Mouse (Mus musculus): ENCODE data around the gene Tff2.
A peak's percentile ranks its signal among the peaks of the same experiment; 100 is the strongest.

Tff2 gene

GRCm38 (mm10) chr17:31134913-31135312 is 9.2 kb downstream of the Tff2 start:
- no peak for DNase-seq

DNA sequence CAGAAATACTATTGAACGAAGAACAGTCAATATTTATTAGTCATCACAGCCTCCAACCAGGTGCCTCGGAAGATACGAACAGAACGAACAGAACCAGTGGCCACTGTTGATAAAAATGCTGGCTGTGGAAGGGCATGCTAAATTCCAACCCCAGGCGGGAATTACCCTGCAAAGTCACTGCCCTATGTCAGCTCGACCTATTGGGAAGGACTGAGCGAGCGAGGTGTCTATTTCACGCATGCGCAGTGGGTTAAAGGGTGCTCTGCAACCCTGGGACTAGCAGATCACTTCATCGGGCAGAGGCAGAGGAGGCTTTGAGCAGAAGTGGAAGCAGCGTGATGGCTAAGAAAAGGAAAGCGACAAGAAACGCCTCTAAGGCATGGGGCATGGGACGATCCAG is 10.3 kb downstream of the Tff2 start:
- DNase-seq, result peak; percentile 41

- no peak for DNase-seq
These were observed 12.7 kb downstream of the Tff2 start for GRCm38 (mm10) chr17:31131269-31131821.

DNA sequence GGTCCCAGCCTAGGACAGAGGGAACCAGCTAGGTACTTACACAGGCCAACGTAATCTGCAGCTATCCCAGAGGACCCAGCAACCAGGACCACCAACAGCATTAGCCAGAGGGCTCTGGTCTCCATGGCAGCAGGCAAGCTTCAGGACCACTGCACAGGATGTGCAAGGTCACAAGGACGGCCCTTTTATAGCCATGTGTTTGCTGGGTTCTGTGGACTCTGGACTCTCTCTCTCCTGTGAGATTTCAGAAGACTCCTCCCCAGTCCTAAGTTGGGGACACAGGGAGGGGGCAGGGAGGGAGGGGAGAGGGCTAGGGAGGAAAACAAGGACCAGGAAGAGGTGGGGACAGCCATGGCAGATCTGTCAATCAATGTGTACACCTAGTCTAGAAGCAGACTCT is 14.6 kb downstream of the Tff2 start, which contains the start of gene Tff3:
Tff3 (minus strand) TSS at position 195 of the 400 bp plus-strand sequence.
- DNase-seq, result no peak

- no peak for DNase-seq
These were observed 15.3 kb downstream of the Tff2 start for GRCm38 (mm10) chr17:31128708-31129318.

- DNase-seq, result no peak
These were observed 18.4 kb downstream of the Tff2 start for GRCm38 (mm10) chr17:31125548-31126266.

- DNase-seq, result peak; percentile 74
These were observed 22.1 kb downstream of the Tff2 start for GRCm38 (mm10) chr17:31121975-31122374.

- DNase-seq, result peak; percentile 87
These were observed 24.7 kb downstream of the Tff2 start for GRCm38 (mm10) chr17:31119429-31119828.

DNA sequence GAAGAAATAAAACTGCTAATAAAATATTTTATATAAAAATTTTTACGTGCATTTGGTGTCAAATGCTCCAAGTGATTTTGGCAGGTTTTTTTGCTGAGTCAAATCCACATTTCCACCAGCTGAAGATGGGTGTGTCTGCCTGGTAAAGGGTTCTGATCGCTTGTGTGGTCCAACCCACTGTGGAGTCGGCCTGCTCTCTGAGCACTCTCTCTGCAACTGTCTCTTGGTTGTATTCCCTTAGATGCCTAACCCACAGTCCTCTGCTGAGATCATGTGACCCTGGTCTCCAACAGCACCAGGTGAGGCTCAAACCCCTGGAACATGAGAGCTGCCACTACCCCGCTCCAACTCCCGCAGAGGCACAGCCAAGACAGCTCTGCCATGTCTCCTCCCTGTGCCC is 26.1 kb downstream of the Tff2 start:
- DNase-seq, result no peak

DNA sequence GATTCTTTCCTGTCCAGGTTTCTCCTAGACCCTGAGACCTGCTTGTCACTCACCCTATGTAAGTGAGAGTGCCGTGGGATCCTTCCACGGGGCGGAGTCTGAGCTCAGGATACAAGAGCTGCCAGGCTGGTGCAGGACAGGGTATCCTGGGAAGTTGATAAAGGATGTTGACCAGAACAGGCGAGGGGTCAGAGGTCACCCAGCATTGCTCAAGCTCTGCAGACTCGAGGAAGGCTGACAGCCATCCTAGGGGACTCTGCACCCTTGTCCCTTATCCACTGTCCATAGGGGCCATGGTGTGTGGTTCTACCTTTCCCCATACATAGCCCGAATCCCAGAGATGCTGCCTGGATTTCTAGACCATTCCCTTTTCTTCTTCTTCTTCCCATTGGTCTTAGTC is 28.0 kb downstream of the Tff2 start:
- DNase-seq, result no peak

- DNase-seq, result no peak
These were observed 30.8 kb downstream of the Tff2 start for GRCm38 (mm10) chr17:31113191-31113856.

- no peak for DNase-seq
These were observed 35.7 kb downstream of the Tff2 start for GRCm38 (mm10) chr17:31108388-31108787.

GRCm38 (mm10) chr17:31103823-31104222 is 40.3 kb downstream of the Tff2 start:
- DNase-seq, result no peak

GRCm38 (mm10) chr17:31103007-31103570 is 41.0 kb downstream of the Tff2 start:
- no peak for DNase-seq

- peak; percentile 62 for DNase-seq
These were observed 45.3 kb downstream of the Tff2 start for GRCm38 (mm10) chr17:31098788-31099187.

DNA sequence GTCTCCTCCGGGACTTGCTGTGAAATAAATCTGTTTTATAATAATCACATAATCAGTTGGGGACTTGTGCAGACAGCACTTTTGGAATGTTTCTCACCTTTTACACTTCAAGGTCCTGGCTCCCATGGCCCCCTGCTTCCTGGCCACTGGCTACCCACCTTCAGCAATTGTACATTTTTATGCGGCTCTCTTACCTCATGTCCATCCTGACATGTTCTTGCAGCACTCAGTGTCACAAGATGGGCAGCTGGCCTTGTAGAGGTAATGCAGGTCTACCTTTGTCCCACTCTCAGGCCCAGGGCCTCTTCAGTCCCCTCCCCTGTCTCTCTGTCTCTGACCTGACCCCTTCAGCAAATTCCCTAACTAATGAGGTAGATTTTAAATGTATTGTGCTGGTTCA is 47.2 kb downstream of the Tff2 start:
- no peak for DNase-seq

- DNase-seq, result no peak
These were observed 48.5 kb downstream of the Tff2 start for GRCm38 (mm10) chr17:31095570-31095969.

- DNase-seq, result no peak
These were observed 49.3 kb downstream of the Tff2 start for GRCm38 (mm10) chr17:31094781-31095180.

Measured in liver (tissue).